Comparison of ENCODE assay signal across 8 mouse cellular contexts in genomic region chr4:148900295-148901211, GRCm38 (mm10).
DNase-seq lines count a peak whose midpoint lies in the region; ATAC-seq and TF ChIP-seq lines count a peak whose summit lies in the region.

No protein-coding gene starts in this region.

- peak; percentile 76 for ATAC-seq in heart, embryonic 11.5 days (replicated peaks; ENCODE audit: insufficient number of reproducible peaks, low FRiP score, low TSS enrichment)
- peak; percentile 87 for ATAC-seq in kidney, embryonic 14.5 days (ENCODE audit: low FRiP score, low TSS enrichment)
- ATAC-seq in neural tube, embryonic 15.5 days (ENCODE audit: low FRiP score) = peak; percentile 81

- H3K27me3 ChIP-seq in heart, embryonic 11.5 days (ENCODE audit: control insufficient read depth, insufficient read depth, low read length) = peaks cover 19% of the 10 kb centered on the region
- peaks cover 13% of the 10 kb centered on the region for H3K27me3 ChIP-seq in kidney, embryonic 14.5 days (ENCODE audit: control insufficient read depth, insufficient read depth, low read length)
- H3K27me3 ChIP-seq in neural tube, embryonic 15.5 days (replicated peaks) = peaks cover 71% of the 10 kb centered on the region

- peak overlapping the region; percentile 62 for H3K9ac ChIP-seq in heart, embryonic 11.5 days (ENCODE audit: low read depth, low read length)
- H3K9ac ChIP-seq in kidney, embryonic 14.5 days (ENCODE audit: low read depth, low read length) = peak overlapping the region; percentile 53
- H3K9ac ChIP-seq in neural tube, embryonic 15.5 days (replicated peaks) = peak overlapping the region; percentile 51

- H3K4me1 ChIP-seq in heart, embryonic 11.5 days (ENCODE audit: control insufficient read depth, insufficient read depth, low read length) = peaks cover 32% of the 10 kb centered on the region
- 0 out of 2 replicates have a peak, but pooled peaks cover 6% of the 10 kb centered on the region for H3K4me1 ChIP-seq in kidney, embryonic 14.5 days (ENCODE audit: control insufficient read depth, insufficient read depth, low read length)
- H3K4me1 ChIP-seq in lung, adult 2 months (ENCODE audit: control insufficient read depth, insufficient read depth, low read length) = peaks cover 23% of the 10 kb centered on the region
- peaks cover 48% of the 10 kb centered on the region for H3K4me1 ChIP-seq in neural tube, embryonic 15.5 days

- under 1% methylated on average over 99 of the region's 123 CpGs for WGBS in heart, embryonic 11.5 days (ENCODE audit: insufficient replicate concordance)
- WGBS in kidney, embryonic 14.5 days = under 1% methylated on average over 96 of the region's 123 CpGs
- WGBS in lung, adult 2 months = under 1% methylated on average over 119 of the region's 123 CpGs
- 1% methylated on average over 84 of the region's 123 CpGs for WGBS in neural tube, embryonic 15.5 days

- H3K9me3 ChIP-seq in heart, embryonic 11.5 days (replicated peaks; ENCODE audit: control insufficient read depth, low read length) = no peaks in the 10 kb centered on the region
- H3K9me3 ChIP-seq in kidney, embryonic 14.5 days (ENCODE audit: control insufficient read depth, low read length) = no peaks in the 10 kb centered on the region
- H3K9me3 ChIP-seq in neural tube, embryonic 15.5 days (replicated peaks) = no peaks in the 10 kb centered on the region

- peak; percentile 73 for DNase-seq in ovary, adult 18-20 months (ENCODE audit: low spot score)
- no peak for DNase-seq in ovary, postnatal 10 days (ENCODE audit: low spot score)
- peak; percentile 87 for DNase-seq in embryo, embryonic 9.5 days (ENCODE audit: extremely low spot score)
- peak; percentile 80 for DNase-seq in lung, adult 2 months
- peak; percentile 87 for DNase-seq in testis, postnatal 14 days (ENCODE audit: low spot score)

- H3K4me3 ChIP-seq in heart, embryonic 11.5 days (ENCODE audit: low read depth, low read length) = peak overlapping the region; percentile 65
- peak overlapping the region; percentile 73 for H3K4me3 ChIP-seq in kidney, embryonic 14.5 days (ENCODE audit: low read length)
- peak overlapping the region; percentile 85 for H3K4me3 ChIP-seq in lung, adult 2 months (replicated peaks; ENCODE audit: extremely low read depth, low read depth, low read length)
- peak overlapping the region; percentile 64 for H3K4me3 ChIP-seq in neural tube, embryonic 15.5 days (replicated peaks)

- H3K4me2 ChIP-seq in heart, embryonic 11.5 days = peak overlapping the region; percentile 68
- H3K4me2 ChIP-seq in kidney, embryonic 14.5 days (replicated peaks; ENCODE audit: low read depth, low read length) = peak overlapping the region; percentile 100
- H3K4me2 ChIP-seq in neural tube, embryonic 15.5 days = peak overlapping the region; percentile 99

- H3K36me3 ChIP-seq in heart, embryonic 11.5 days (ENCODE audit: control insufficient read depth, insufficient read depth, low read length) = no peaks in the 10 kb centered on the region
- no peaks in the 10 kb centered on the region for H3K36me3 ChIP-seq in kidney, embryonic 14.5 days (ENCODE audit: control insufficient read depth, insufficient read depth, low read length)
- no peaks in the 10 kb centered on the region for H3K36me3 ChIP-seq in neural tube, embryonic 15.5 days

- H3K27ac ChIP-seq in heart, embryonic 11.5 days (ENCODE audit: low read depth, low read length) = peak overlapping the region; percentile 76
- peak overlapping the region; percentile 5; the same call in 1 of the 2 replicates for H3K27ac ChIP-seq in kidney, embryonic 14.5 days (ENCODE audit: low read depth, low read length)
- H3K27ac ChIP-seq in neural tube, embryonic 15.5 days (replicated peaks) = peak overlapping the region; percentile 70

- no peak for TF ChIP-seq POLR2A in lung, adult 2 months (IDR thresholded peaks at IDR 0.05; ENCODE audit: borderline replicate concordance, extremely low read depth, low read depth, low read length)

- no peak for TF ChIP-seq CTCF in lung, adult 2 months (IDR thresholded peaks at IDR 0.05; ENCODE audit: insufficient read depth, low read length)

Comparison
In these comparisons a context has a peak if more than half of its experiments do, and no peak if none do; other contexts are left out.
1. H3K27ac ChIP-seq: peak in every context shown above with its lines; median percentile 76 in heart, embryonic 11.5 days; 70 in neural tube, embryonic 15.5 days; 5 in kidney, embryonic 14.5 days.